Mouse (Mus musculus) hindbrain, embryonic 16.5 days (tissue): ENCODE measurements around the gene Nr6a1. TPM values are rescaled to one million over a fixed set of nuclear protein-coding genes. Genes with fewer than 3 reads are reported as not detected.

Source experiments
- ATAC-seq: fragments of 200-750 bp; cut with Nextera tagmentation; 2 replicates; pipeline ENCODE4 v1.8.0; 2017; ENCODE audit warnings: moderate TSS enrichment, moderate library complexity
- H3K27ac ChIP-seq: fragments of 300-500 bp; sonication (generic); 2 replicates; pipeline ENCODE4 v1.5.1; 2014; ENCODE audit warnings: low read depth, mild to moderate bottlenecking, control low read depth, low read length, moderate library complexity
- H3K27me3 ChIP-seq: fragments of 300-500 bp; sonication (generic); replicated peaks from 2 replicates; pipeline ENCODE4 v1.6.1; 2014; ENCODE audit warnings: low read length; ENCODE audit not compliant: control insufficient read depth, insufficient read depth
- H3K36me3 ChIP-seq: fragments of 300-500 bp; sonication (generic); 2 replicates; pipeline ENCODE4 v1.6.1; 2014; ENCODE audit warnings: mild to moderate bottlenecking, low read length, moderate library complexity, mixed read lengths; ENCODE audit not compliant: control insufficient read depth, insufficient read depth
- H3K4me1 ChIP-seq: fragments of 300-500 bp; sonication (generic); 2 replicates; pipeline ENCODE4 v1.6.1; 2014; ENCODE audit warnings: low read depth, low read length; ENCODE audit not compliant: control insufficient read depth, insufficient read depth
- H3K4me2 ChIP-seq: fragments of 300-500 bp; sonication (generic); 2 replicates; pipeline ENCODE4 v1.6.1; 2014; ENCODE audit warnings: mild to moderate bottlenecking, low read length, control low read depth, moderate library complexity
- H3K4me3 ChIP-seq: fragments of 300-500 bp; sonication (generic); 2 replicates; pipeline ENCODE4 v1.5.1; 2014; ENCODE audit warnings: mild to moderate bottlenecking, low read length, control low read depth, moderate library complexity
- H3K9ac ChIP-seq: fragments of 300-500 bp; sonication (generic); 2 replicates; pipeline ENCODE4 v1.6.1; 2014; ENCODE audit warnings: low read depth, mild to moderate bottlenecking, control low read depth, low read length, moderate library complexity
- H3K9me3 ChIP-seq: fragments of 300-500 bp; sonication (generic); 2 replicates; pipeline ENCODE4 v1.6.1; 2014; ENCODE audit warnings: mild to moderate bottlenecking, low read length, moderate library complexity; ENCODE audit not compliant: control insufficient read depth
- WGBS: fragments of 180-500 bp; shearing (Covaris S2); extraction: QIAGEN DNeasy Blood & Tissue Kit; methylation state at CpG from one replicate; pipeline ENCODE4 v1.1.7; 2014; 5-methylcytosine and 5-hydroxymethylcytosine counted together
- polyA plus RNA-seq: library from polyadenylated mRNA; unstranded; fragments of >200 nt; fragmentation: Nextera tagmentation; extraction: Ambion mirVana; gene quantifications from 2 replicates; pipeline ENCODE4 v1.2.1, GENCODE M21; 2015

Nr6a1 gene
- polyA plus RNA-seq, 1 experiment from 2014 or later: 2.4 TPM

- peak overlapping the region; percentile 50 for H3K4me3 ChIP-seq
- WGBS: 1% methylated on average over 12 of the region's 12 CpGs
- H3K9ac ChIP-seq: peak overlapping the region; percentile 62
- peak overlapping the region; percentile 74 for H3K4me2 ChIP-seq
- H3K36me3 ChIP-seq: no peaks in the 10 kb centered on the region
- peaks cover 8% of the 10 kb centered on the region for H3K4me1 ChIP-seq
- no peaks in the 10 kb centered on the region for H3K27me3 ChIP-seq
- H3K27ac ChIP-seq: peak overlapping the region; percentile 84
- no peaks in the 10 kb centered on the region for H3K9me3 ChIP-seq
- ATAC-seq: peak; percentile 85
Observed at GRCm38 (mm10) chr2:38823912-38824583, 103.4 kb downstream of the Nr6a1 start.

DNA sequence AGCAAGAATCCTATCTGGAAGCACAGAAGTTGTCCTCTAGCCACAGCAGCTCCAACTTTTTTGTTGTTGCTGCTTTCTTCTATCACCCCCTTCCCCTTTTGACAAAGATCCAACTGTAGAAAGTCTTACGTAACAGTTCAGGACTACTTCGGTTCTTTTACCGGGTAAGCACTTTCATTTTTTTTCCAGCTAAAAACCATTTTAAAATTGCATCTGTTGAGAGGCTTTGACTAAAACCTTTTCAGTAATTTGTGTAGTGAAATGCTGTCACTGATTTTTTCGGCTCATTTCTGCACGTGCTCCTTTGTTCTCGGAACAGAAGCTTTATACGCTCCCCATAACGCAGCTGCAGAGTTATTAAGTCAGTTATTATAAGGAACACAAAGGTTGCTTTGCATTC lies 104.1 kb downstream of the Nr6a1 start:
- peak overlapping the region; percentile 76 for H3K27ac ChIP-seq
- H3K9ac ChIP-seq: peak overlapping the region; percentile 50
- H3K4me1 ChIP-seq: peaks cover 8% of the 10 kb centered on the region
- 6% methylated on average over 8 of the region's 8 CpGs for WGBS
- H3K36me3 ChIP-seq: no peaks in the 10 kb centered on the region
- peak overlapping the region; percentile 50 for H3K4me3 ChIP-seq
- H3K9me3 ChIP-seq: no peaks in the 10 kb centered on the region
- H3K27me3 ChIP-seq: no peaks in the 10 kb centered on the region
- peak; percentile 3 for ATAC-seq
- H3K4me2 ChIP-seq: peak overlapping the region; percentile 74

- Histone ChIP-seq H3K4me3 (peak overlapping the region; percentile 50), H3K4me2 (peak overlapping the region; percentile 74), H3K9me3 (no peaks in the 10 kb centered on the region), H3K36me3 (no peaks in the 10 kb centered on the region), H3K27me3 (no peaks in the 10 kb centered on the region), H3K4me1 (peaks cover 8% of the 10 kb centered on the region), H3K27ac (peak overlapping the region; percentile 76), H3K9ac (peak overlapping the region; percentile 50)
- peak; percentile 91 for ATAC-seq
- 4% methylated on average over 6 of the region's 6 CpGs for WGBS
Observed at GRCm38 (mm10) chr2:38822995-38823394, 104.5 kb downstream of the Nr6a1 start.

DNA sequence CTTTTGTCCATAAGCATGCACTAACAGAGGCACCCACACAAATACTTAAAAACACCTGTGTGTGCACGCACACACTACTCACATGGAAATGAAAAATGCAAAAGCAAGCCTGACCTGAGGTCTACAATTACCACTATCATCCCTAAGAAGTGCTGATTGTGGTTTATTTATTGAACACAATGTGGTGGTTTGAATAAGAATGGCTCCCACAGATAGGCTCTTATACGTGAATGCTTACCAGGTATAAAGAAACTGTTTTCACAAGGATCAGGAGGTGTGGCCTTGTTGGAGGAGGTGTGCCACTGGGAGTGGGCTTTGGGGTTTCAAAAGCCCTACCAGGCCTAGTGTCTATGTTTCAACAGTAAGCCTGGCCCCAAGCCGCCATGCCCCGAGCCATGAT lies 110.0 kb downstream of the Nr6a1 start:
- Histone ChIP-seq H3K27me3 (no peaks in the 10 kb centered on the region), H3K4me1 (no peaks in the 10 kb centered on the region), H3K4me2 (no peak overlapping the region), H3K9me3 (no peaks in the 10 kb centered on the region), H3K27ac (no peak overlapping the region), H3K9ac (no peak overlapping the region), H3K4me3 (no peak overlapping the region), H3K36me3 (no peaks in the 10 kb centered on the region)
- no peak for ATAC-seq
- 84% methylated on average over 4 of the region's 4 CpGs for WGBS

DNA sequence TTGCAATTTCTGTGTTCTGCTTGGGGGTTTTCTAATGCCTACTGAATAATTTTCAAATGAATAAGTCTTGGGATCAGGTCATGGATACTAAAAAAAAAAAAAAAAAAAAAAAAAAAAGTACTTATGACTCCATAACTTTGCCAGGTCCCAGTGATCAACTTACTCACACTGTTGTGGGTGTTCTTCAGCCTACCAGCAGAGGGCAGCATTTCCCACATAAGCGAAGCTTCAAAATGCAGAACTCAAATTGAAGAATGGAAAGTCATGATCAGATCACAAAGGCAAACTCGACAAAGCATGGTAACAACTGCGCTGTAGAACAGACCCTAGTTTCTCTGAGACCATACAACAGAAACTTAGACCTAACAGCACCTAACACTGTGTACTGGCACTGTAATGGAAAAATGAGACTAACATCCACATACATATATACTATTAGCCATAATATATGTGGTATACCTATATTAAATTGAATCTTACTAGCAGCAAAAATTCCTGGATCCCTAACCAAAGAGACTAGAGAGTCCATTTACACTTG lies 130.3 kb downstream of the Nr6a1 start:
- H3K27ac ChIP-seq: no peak overlapping the region
- H3K36me3 ChIP-seq: no peaks in the 10 kb centered on the region
- H3K9ac ChIP-seq: no peak overlapping the region
- H3K4me2 ChIP-seq: peak overlapping the region; percentile 21; the same call in 1 of the 2 replicates
- H3K4me1 ChIP-seq: no peaks in the 10 kb centered on the region
- ATAC-seq: peak; percentile 64; the same call in 1 of the 2 replicates
- H3K4me3 ChIP-seq: no peak overlapping the region
- H3K27me3 ChIP-seq: no peaks in the 10 kb centered on the region
- H3K9me3 ChIP-seq: no peaks in the 10 kb centered on the region
- WGBS: 10% methylated on average over 3 of the region's 3 CpGs

GRCm38 (mm10) chr2:38787338-38787737 lies 140.2 kb downstream of the Nr6a1 start:
- WGBS: 65% methylated on average over 4 of the region's 4 CpGs
- peaks cover under 1% of the 10 kb centered on the region for H3K4me1 ChIP-seq
- no peak overlapping the region for H3K9ac ChIP-seq
- no peaks in the 10 kb centered on the region for H3K36me3 ChIP-seq
- no peak overlapping the region for H3K4me2 ChIP-seq
- H3K9me3 ChIP-seq: no peaks in the 10 kb centered on the region
- no peak overlapping the region for H3K4me3 ChIP-seq
- ATAC-seq: no peak
- no peak overlapping the region for H3K27ac ChIP-seq
- H3K27me3 ChIP-seq: no peaks in the 10 kb centered on the region

GRCm38 (mm10) chr2:38786216-38786960 lies 141.1 kb downstream of the Nr6a1 start:
- Histone ChIP-seq H3K4me2 (no peak overlapping the region), H3K36me3 (no peaks in the 10 kb centered on the region), H3K4me3 (no peak overlapping the region), H3K9me3 (no peaks in the 10 kb centered on the region), H3K9ac (no peak overlapping the region), H3K27me3 (no peaks in the 10 kb centered on the region), H3K27ac (no peak overlapping the region), H3K4me1 (peaks cover 3% of the 10 kb centered on the region)
- ATAC-seq: no peak
- WGBS: 22% methylated on average over 5 of the region's 5 CpGs

GRCm38 (mm10) chr2:38785113-38785512 lies 142.4 kb downstream of the Nr6a1 start:
- Histone ChIP-seq H3K27ac (no peak overlapping the region), H3K9ac (no peak overlapping the region), H3K9me3 (no peaks in the 10 kb centered on the region), H3K4me1 (peaks cover 3% of the 10 kb centered on the region), H3K4me3 (no peak overlapping the region), H3K36me3 (no peaks in the 10 kb centered on the region), H3K27me3 (no peaks in the 10 kb centered on the region), H3K4me2 (no peak overlapping the region)
- WGBS: 55% methylated on average over 3 of the region's 3 CpGs
- ATAC-seq: no peak

- H3K4me3 ChIP-seq: no peak overlapping the region
- no peak overlapping the region for H3K27ac ChIP-seq
- WGBS: 25% methylated on average over 11 of the region's 11 CpGs
- H3K36me3 ChIP-seq: no peaks in the 10 kb centered on the region
- H3K4me2 ChIP-seq: no peak overlapping the region
- peaks cover 3% of the 10 kb centered on the region for H3K4me1 ChIP-seq
- no peak for ATAC-seq
- H3K9me3 ChIP-seq: no peaks in the 10 kb centered on the region
- H3K9ac ChIP-seq: no peak overlapping the region
- no peaks in the 10 kb centered on the region for H3K27me3 ChIP-seq
Observed at GRCm38 (mm10) chr2:38784396-38784795, 143.1 kb downstream of the Nr6a1 start.
